In the genomic region with DNA sequence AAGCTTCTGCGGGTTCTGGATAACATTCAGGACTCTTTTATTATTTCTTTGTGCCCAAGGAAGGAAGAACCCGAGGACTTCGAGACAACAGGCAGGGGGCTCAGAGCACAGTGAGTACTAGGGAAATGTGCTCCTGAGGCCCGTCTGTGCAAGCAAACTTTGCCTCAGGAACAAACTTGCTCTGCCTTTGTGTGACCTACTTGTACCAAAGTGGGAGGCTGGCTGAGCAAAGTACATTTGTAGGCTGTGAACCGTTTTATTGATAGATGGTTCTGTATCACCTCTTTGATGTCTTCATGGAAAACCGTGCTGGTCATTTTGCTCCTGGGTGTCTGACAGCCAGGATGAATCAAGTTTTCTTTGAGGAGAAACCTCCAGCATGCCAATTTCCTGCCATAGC, we compare ENCODE assay signal across 25 mouse cellular contexts.
A peak's percentile ranks its signal among the peaks of the same experiment; 100 is the strongest.
DNase-seq lines count a peak whose midpoint lies in the region; ATAC-seq and TF ChIP-seq lines count a peak whose summit lies in the region.
"Had no signal": no experiment of that assay in that cellular context is flagged by ENCODE, and none has a peak within 500 bp of the region (broad histone marks: within the 10 kb centered on the region; RNA-seq: fewer than 3 reads in every experiment).

No protein-coding gene starts in this region.

- no peaks in the 10 kb centered on the region for H3K79me2 ChIP-seq in liver, adult 2 months (ENCODE audit: control insufficient read depth, insufficient read depth, low read length)

- H3K9me3 ChIP-seq in kidney, embryonic 14.5 days (ENCODE audit: control insufficient read depth, low read length) = no peaks in the 10 kb centered on the region; the same call in 1 of the 2 replicates
- H3K9me3 ChIP-seq in kidney, embryonic 16.5 days (ENCODE audit: low read length) = peaks cover 4% of the 10 kb centered on the region; the same call in 1 of the 2 replicates

- no peak for TF ChIP-seq POLR2A in kidney, adult 2 months (IDR thresholded peaks at IDR 0.05; ENCODE audit: low read depth, low read length)
- TF ChIP-seq POLR2A in liver, adult 2 months (IDR thresholded peaks at IDR 0.05; ENCODE audit: extremely low read depth, insufficient read depth, low read length) = no peak

- no peak for TF ChIP-seq CTCF in kidney, adult 2 months (conservative IDR thresholded peaks at IDR 0.05; ENCODE audit: insufficient read depth, insufficient read length, low read depth, low read length)
- no peak for TF ChIP-seq CTCF in liver, adult 2 months (IDR thresholded peaks at IDR 0.05; ENCODE audit: low read depth, low read length)

- peak; percentile 20 for DNase-seq in kidney, adult 11 months
- peak; percentile 60 for DNase-seq in kidney, adult 2 months
- DNase-seq in kidney, postnatal 14 days = no peak
- peak; percentile 56 for DNase-seq in kidney, adult 9 months
- DNase-seq in liver, adult 2 months (ENCODE audit: extremely low read depth, low read depth, low spot score) = peak; percentile 84
- no peak for DNase-seq in liver
- DNase-seq: adrenal gland, adult 8-10 months; adrenal gland, postnatal 14 days; adrenal gland, postnatal 36 days; B cell, adult 2 months; cerebellum, adult 11-12 months; cerebellum, adult 2 months; cerebellum, adult 9-10 months; cerebellum, postnatal 10 days; cerebellum, postnatal 25 days had no signal

- H3K4me3 ChIP-seq in kidney, embryonic 14.5 days (ENCODE audit: low read length) = no peak overlapping the region
- H3K4me3 ChIP-seq in kidney, adult 2 months (ENCODE audit: insufficient read depth, low read depth, low read length) = no peak overlapping the region
- no peak overlapping the region for H3K4me3 ChIP-seq in kidney, embryonic 16.5 days (ENCODE audit: low read length)
- no peak overlapping the region for H3K4me3 ChIP-seq in liver, adult 2 months (ENCODE audit: insufficient read depth, low read depth, low read length)
- H3K4me3 ChIP-seq: embryonic facial prominence, embryonic 10.5 days; embryonic facial prominence, embryonic 12.5 days; forebrain, embryonic 13.5 days had no signal

- H3K9ac ChIP-seq in kidney, embryonic 14.5 days (ENCODE audit: low read depth, low read length) = no peak overlapping the region
- H3K9ac ChIP-seq in kidney, embryonic 16.5 days (replicated peaks; ENCODE audit: low read length) = no peak overlapping the region
- H3K9ac ChIP-seq in liver, adult 2 months (ENCODE audit: low read depth, low read length) = no peak overlapping the region
- H3K9ac ChIP-seq: embryonic facial prominence, embryonic 12.5 days; forebrain, embryonic 13.5 days had no signal

- no peaks in the 10 kb centered on the region for H3K36me3 ChIP-seq in kidney, embryonic 14.5 days (ENCODE audit: control insufficient read depth, insufficient read depth, low read length)
- no peaks in the 10 kb centered on the region for H3K36me3 ChIP-seq in kidney, adult 2 months (ENCODE audit: control insufficient read depth, insufficient read depth, low read length)
- 0 out of 2 replicates have a peak, but pooled peaks cover 3% of the 10 kb centered on the region for H3K36me3 ChIP-seq in kidney, embryonic 16.5 days (ENCODE audit: insufficient read depth, low read length)
- H3K36me3 ChIP-seq in liver, adult 2 months (ENCODE audit: control insufficient read depth, insufficient read depth, low read length) = no peaks in the 10 kb centered on the region
- H3K36me3 ChIP-seq: embryonic facial prominence, embryonic 12.5 days; G1E had no signal

- 66% methylated on average over 6 of the region's 6 CpGs for WGBS in kidney, embryonic 14.5 days
- 55% methylated on average over 6 of the region's 6 CpGs for WGBS in kidney, adult 2 months
- 62% methylated on average over 6 of the region's 6 CpGs for WGBS in kidney, embryonic 16.5 days
- 39% methylated on average over 6 of the region's 6 CpGs for WGBS in liver, adult 2 months

- ATAC-seq in kidney, embryonic 14.5 days (ENCODE audit: low FRiP score, low TSS enrichment) = no peak
- no peak for ATAC-seq in kidney, embryonic 16.5 days (ENCODE audit: low FRiP score, low TSS enrichment)
- ATAC-seq: activated CD4-positive, CD25-positive, alpha-beta regulatory T cell, adult 4 months; CD4-positive, CD25-positive, alpha-beta regulatory T cell, adult 4 months; forebrain, embryonic 13.5 days; Patski had no signal

- no peak overlapping the region for H3K4me2 ChIP-seq in kidney, embryonic 14.5 days (replicated peaks; ENCODE audit: low read depth, low read length)
- no peak overlapping the region for H3K4me2 ChIP-seq in kidney, embryonic 16.5 days (replicated peaks; ENCODE audit: low read depth, low read length)
- H3K4me2 ChIP-seq: embryonic facial prominence, embryonic 12.5 days; forebrain, embryonic 13.5 days had no signal

- no peak overlapping the region for H3K27ac ChIP-seq in kidney, embryonic 14.5 days (ENCODE audit: low read depth, low read length)
- no peak overlapping the region for H3K27ac ChIP-seq in kidney, adult 2 months (ENCODE audit: insufficient read depth, low read depth, low read length)
- no peak overlapping the region for H3K27ac ChIP-seq in kidney, embryonic 16.5 days (ENCODE audit: low read length)
- H3K27ac ChIP-seq in liver, adult 2 months (replicated peaks; ENCODE audit: insufficient read depth, low read depth, low read length) = peak overlapping the region; percentile 1; the same call in 1 of the 2 replicates
- H3K27ac ChIP-seq: embryonic facial prominence, embryonic 10.5 days; embryonic facial prominence, embryonic 12.5 days; forebrain, embryonic 13.5 days had no signal

- H3K4me1 ChIP-seq in kidney, embryonic 14.5 days (ENCODE audit: control insufficient read depth, insufficient read depth, low read length) = no peaks in the 10 kb centered on the region
- peaks cover 6% of the 10 kb centered on the region; the same call in 1 of the 2 replicates for H3K4me1 ChIP-seq in kidney, adult 2 months (ENCODE audit: control insufficient read depth, insufficient read depth, low read length)
- no peaks in the 10 kb centered on the region for H3K4me1 ChIP-seq in kidney, embryonic 16.5 days (ENCODE audit: insufficient read depth, low read length)
- peaks cover 4% of the 10 kb centered on the region; the same call in 1 of the 2 replicates for H3K4me1 ChIP-seq in liver, adult 2 months (ENCODE audit: control insufficient read depth, insufficient read depth, low read length)
- H3K4me1 ChIP-seq: embryonic facial prominence, embryonic 12.5 days; forebrain, embryonic 13.5 days had no signal

- H3K27me3 ChIP-seq in kidney, embryonic 14.5 days (ENCODE audit: control insufficient read depth, insufficient read depth, low read length) = no peaks in the 10 kb centered on the region
- no peaks in the 10 kb centered on the region for H3K27me3 ChIP-seq in kidney, adult 2 months (replicated peaks; ENCODE audit: control insufficient read depth, insufficient read depth, low read length)
- H3K27me3 ChIP-seq in kidney, embryonic 16.5 days (ENCODE audit: insufficient read depth, low read length) = no peaks in the 10 kb centered on the region
- H3K27me3 ChIP-seq in liver, adult 2 months (ENCODE audit: control insufficient read depth, insufficient read depth, low read length) = no peaks in the 10 kb centered on the region
- H3K27me3 ChIP-seq: CH12.LX; embryonic facial prominence, embryonic 12.5 days; forebrain, embryonic 13.5 days; Patski had no signal

Comparison
In these comparisons a context has a peak if more than half of its experiments do, and no peak if none do; other contexts are left out.
1. DNase-seq: peak in kidney, adult 11 months (single experiment), kidney, adult 2 months (single experiment), kidney, adult 9 months (single experiment) and liver, adult 2 months (single experiment); none in kidney, postnatal 14 days (single experiment) and liver (single experiment).